Mouse (Mus musculus): ENCODE measurements at regions not wholly inside any gene's neighbourhood (a gene's known extent, or its start where the extent isn't known, plus 50 kb on each side); places are given as distances from the start of the nearest gene placed in this dataset.
"Not testable (repeated sequence)": the region's sequence is repeated elsewhere in the genome, so short reads cannot be mapped to it uniquely, and the experiment has no call there.

- DNase-seq = no peak
These were observed 137.7 kb upstream of the Top1 start for GRCm38 (mm10) chr2:160507816-160508564.

- no peak for DNase-seq
These were observed 135.5 kb upstream of the Top1 start for GRCm38 (mm10) chr2:160510159-160510558.

GRCm38 (mm10) chr2:160510635-160511421 lies 134.9 kb upstream of the Top1 start:
- DNase-seq = peak; percentile 52

- DNase-seq = no peak
These were observed 130.1 kb upstream of the Top1 start for GRCm38 (mm10) chr2:160515621-160516020.

GRCm38 (mm10) chr2:160516526-160516925 lies 129.2 kb upstream of the Top1 start:
- no peak for DNase-seq

- DNase-seq = peak; percentile 27
These were observed 120.1 kb upstream of the Top1 start for GRCm38 (mm10) chr2:160525301-160526205.

GRCm38 (mm10) chr2:160526377-160527125 lies 119.1 kb upstream of the Top1 start:
- no peak for DNase-seq

GRCm38 (mm10) chr2:160529306-160529705 lies 116.4 kb upstream of the Top1 start:
- DNase-seq = peak; percentile 10

GRCm38 (mm10) chr2:160530377-160530776 lies 115.3 kb upstream of the Top1 start:
- DNase-seq = no peak

- DNase-seq = no peak
These were observed 108.4 kb upstream of the Top1 start for GRCm38 (mm10) chr2:160537319-160537719.

- DNase-seq = no peak
These were observed 100.2 kb upstream of the Top1 start for GRCm38 (mm10) chr2:160545527-160545926.

GRCm38 (mm10) chr2:160552121-160552669 lies 93.5 kb upstream of the Top1 start:
- DNase-seq = no peak

- no peak for DNase-seq
These were observed 84.0 kb upstream of the Top1 start for GRCm38 (mm10) chr2:160561711-160562110.

GRCm38 (mm10) chr2:160567813-160568212 lies 77.9 kb upstream of the Top1 start:
- no peak for DNase-seq

GRCm38 (mm10) chr2:160569496-160569895 lies 76.2 kb upstream of the Top1 start:
- no peak for DNase-seq

- DNase-seq = peak; percentile 85
These were observed 67.0 kb upstream of the Top1 start for GRCm38 (mm10) chr2:160578384-160579320.

- DNase-seq = no peak
These were observed 65.4 kb upstream of the Top1 start for GRCm38 (mm10) chr2:160580250-160580649.

- no peak for DNase-seq
These were observed 64.7 kb upstream of the Top1 start for GRCm38 (mm10) chr2:160581029-160581428.

- not testable (repeated sequence) for DNase-seq
These were observed 62.7 kb upstream of the Top1 start for GRCm38 (mm10) chr2:160583034-160583433.

GRCm38 (mm10) chr2:160583506-160583905 lies 62.2 kb upstream of the Top1 start:
- DNase-seq = no peak

- DNase-seq = no peak
These were observed 61.1 kb upstream of the Top1 start for GRCm38 (mm10) chr2:160584568-160584967.
